In genomic region chr15:79074913-79075532, GRCm38 (mm10) we compare ENCODE assay signal across 8 mouse cellular contexts. TPM values are rescaled to one million over a fixed set of nuclear protein-coding genes. Genes with fewer than 3 reads are reported as not detected.
A peak's percentile ranks its signal among the peaks of the same experiment; 100 is the strongest.
DNase-seq lines count a peak whose midpoint lies in the region; ATAC-seq and TF ChIP-seq lines count a peak whose summit lies in the region.

Eif3l (plus strand) TSS chr15:79075179.

- peak; percentile 83 for DNase-seq in MEL-GATA-1-ER (ENCODE audit: extremely low read depth, low read depth)
- DNase-seq in cerebellum, adult 2 months: peak; percentile 87
- peak; percentile 86 for DNase-seq in forelimb bud, embryonic 11.5 days (ENCODE audit: low read depth, low spot score)
- DNase-seq in layer of hippocampus, postnatal 10 days (ENCODE audit: low spot score in 2 of 2): peak; percentile 81 to 86
- peak; percentile 92 for DNase-seq in lung, postnatal 10 days
- DNase-seq in ovary, postnatal 36 days (ENCODE audit: low spot score): peak; percentile 88
- DNase-seq in thymus, postnatal 25 days: peak; percentile 85

- no peak for TF ChIP-seq CTCF in cerebellum, adult 2 months (IDR thresholded peaks at IDR 0.05; ENCODE audit: borderline replicate concordance, insufficient read depth, low read depth, low read length)

- WGBS in cerebellum, adult 2 months: under 1% methylated on average over 49 of the region's 49 CpGs

- peak; percentile 89 to 91 for ATAC-seq in hematopoietic stem cell, adult 5-6 weeks (replicated peaks in 1 of 2; ENCODE audit: insufficient read depth in 1 of 2, low FRiP score in 2 of 2, low TSS enrichment in 1 of 2, low read depth in 1 of 2, poor library complexity in 2 of 2, severe bottlenecking in 2 of 2)

- no peaks in the 10 kb centered on the region for H3K27me3 ChIP-seq in cerebellum, adult 2 months (ENCODE audit: control insufficient read depth, insufficient read depth, low read length)

- H3K27ac ChIP-seq in cerebellum, adult 2 months (ENCODE audit: insufficient read depth, low read length): peak within 1 kb of the TSS; percentile 86

- H3K4me1 ChIP-seq in cerebellum, adult 2 months (ENCODE audit: control insufficient read depth, insufficient read depth, low read length): peaks cover 13% of the 10 kb centered on the region

- no peak for TF ChIP-seq POLR2A in cerebellum, adult 2 months (IDR thresholded peaks at IDR 0.05; ENCODE audit: borderline replicate concordance, insufficient read depth, low read length)

- peak within 1 kb of the TSS; percentile 100 for H3K4me3 ChIP-seq in cerebellum, adult 2 months (replicated peaks; ENCODE audit: insufficient read depth, low read depth, low read length)

RNA-seq across cellular contexts. Expression of gene Eif3l, which starts in this region (rescaled TPM):
- polyA plus RNA-seq in cerebellum, adult 2 months (2012; rRNA removed): 88.1 and 93.0 TPM in 2 replicates
- total RNA-seq in hematopoietic stem cell, adult 5-6 weeks (2017): 204 and 224 TPM in 2 replicates
- total RNA-seq in layer of hippocampus, postnatal 10 days (2021): 100 to 1,000 TPM in 1 of 2 experiments, 10 to 100 TPM in 1; 94.6 to 102 TPM

Comparison
In these comparisons a context has a peak if more than half of its experiments do, and no peak if none do; other contexts are left out.
1. Peak in every context shown above with its lines: DNase-seq, ATAC-seq, H3K4me3 ChIP-seq and H3K27ac ChIP-seq.